Mouse (Mus musculus): ENCODE data around the gene Krtap6-1. TPM values are rescaled to one million over a fixed set of nuclear protein-coding genes. Genes with fewer than 3 reads are reported as not detected.
"Not testable (repeated sequence)": the region's sequence is repeated elsewhere in the genome, so short reads cannot be mapped to it uniquely, and the experiment has no call there.

Krtap6-1 gene
- not detected in 2 replicates for polyA plus RNA-seq (2015; fragmentation: Nextera tagmentation; extraction: Ambion mirVana)

DNA sequence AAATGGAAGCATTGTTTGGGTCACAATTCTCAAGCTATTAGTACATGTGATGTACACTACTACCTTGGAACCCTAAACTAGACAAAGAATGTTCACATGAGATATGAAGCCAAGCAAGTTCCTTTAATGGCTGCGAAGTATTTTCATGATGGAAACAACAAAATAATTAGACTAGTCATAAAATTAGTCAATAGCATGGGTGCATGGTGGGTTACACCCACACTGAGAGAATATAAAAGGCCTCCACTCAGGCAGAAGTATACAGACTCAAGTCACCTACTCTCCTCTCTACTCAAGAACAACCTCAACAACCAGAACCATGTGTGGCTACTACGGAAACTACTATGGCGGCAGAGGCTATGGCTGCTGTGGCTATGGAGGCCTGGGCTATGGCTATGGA lies at the start of gene Krtap6-1:
Gene Krtap6-1, plus strand, starts transcription at position 301 of the 400 bp plus-strand sequence.
- H3K4me1 ChIP-seq (ENCODE audit: control insufficient read depth, insufficient read depth, low read length); H3K9me3 ChIP-seq (replicated peaks; ENCODE audit: control insufficient read depth, low read length); H3K27me3 ChIP-seq (ENCODE audit: control insufficient read depth, insufficient read depth, low read length); H3K9ac ChIP-seq (ENCODE audit: low read length); H3K4me3 ChIP-seq (replicated peaks; ENCODE audit: low read length); ATAC-seq (ENCODE audit: insufficient read depth, low FRiP score); H3K4me2 ChIP-seq (ENCODE audit: low read depth, low read length); H3K27ac ChIP-seq (ENCODE audit: low read length); H3K36me3 ChIP-seq (ENCODE audit: control insufficient read depth, insufficient read depth, low read length): not testable (repeated sequence)
- WGBS, result 86% methylated on average over 3 of the region's 3 CpGs

- ATAC-seq (ENCODE audit: insufficient read depth, low FRiP score), result no peak
- H3K4me3 ChIP-seq (replicated peaks; ENCODE audit: low read length), result no peak within 1 kb of the TSS
- no peaks in the 10 kb centered on the region for H3K4me1 ChIP-seq (ENCODE audit: control insufficient read depth, insufficient read depth, low read length)
- H3K27ac ChIP-seq (ENCODE audit: low read length), result no peak within 1 kb of the TSS
- no peak within 1 kb of the TSS for H3K4me2 ChIP-seq (ENCODE audit: low read depth, low read length)
- H3K9ac ChIP-seq (ENCODE audit: low read length), result no peak within 1 kb of the TSS
- H3K36me3 ChIP-seq (ENCODE audit: control insufficient read depth, insufficient read depth, low read length), result no peaks in the 10 kb centered on the region
- WGBS, result 80% methylated on average over 5 of the region's 5 CpGs
- H3K9me3 ChIP-seq (replicated peaks; ENCODE audit: control insufficient read depth, low read length), result no peaks in the 10 kb centered on the region
- no peaks in the 10 kb centered on the region for H3K27me3 ChIP-seq (ENCODE audit: control insufficient read depth, insufficient read depth, low read length)
Observed at GRCm38 (mm10) chr16:89010659-89011058, 20.8 kb upstream of the Krtap6-1 start, which contains the start of gene Krtap22-2. TSS of gene Krtap22-2 (minus strand) at chr16:89010759.

DNA sequence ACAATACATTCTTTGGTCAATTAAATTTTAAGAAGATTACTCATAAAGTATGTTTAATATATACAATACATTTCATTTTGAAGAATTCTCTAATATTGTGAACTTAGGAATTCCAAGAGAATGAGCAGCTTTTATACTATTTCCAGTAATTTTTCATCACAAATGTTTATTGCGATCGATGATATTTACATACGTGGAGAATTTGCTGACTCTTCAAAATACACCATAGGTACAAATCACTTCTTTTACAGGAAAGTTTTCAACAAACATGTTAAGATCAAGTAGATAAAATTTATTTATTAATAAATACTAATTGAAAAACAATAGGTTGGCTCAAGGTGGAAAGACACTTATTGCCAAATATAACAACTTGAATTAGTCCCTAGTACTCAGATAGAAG lies 17.5 kb upstream of the Krtap6-1 start:
- H3K4me2 ChIP-seq (ENCODE audit: low read depth, low read length), result no peak overlapping the region
- no peak for ATAC-seq (ENCODE audit: insufficient read depth, low FRiP score)
- H3K9me3 ChIP-seq (replicated peaks; ENCODE audit: control insufficient read depth, low read length), result no peaks in the 10 kb centered on the region
- no peaks in the 10 kb centered on the region for H3K4me1 ChIP-seq (ENCODE audit: control insufficient read depth, insufficient read depth, low read length)
- no peak overlapping the region for H3K27ac ChIP-seq (ENCODE audit: low read length)
- H3K4me3 ChIP-seq (replicated peaks; ENCODE audit: low read length), result no peak overlapping the region
- WGBS, result 92% methylated on average over 3 of the region's 3 CpGs
- no peak overlapping the region for H3K9ac ChIP-seq (ENCODE audit: low read length)
- no peaks in the 10 kb centered on the region for H3K36me3 ChIP-seq (ENCODE audit: control insufficient read depth, insufficient read depth, low read length)
- no peaks in the 10 kb centered on the region for H3K27me3 ChIP-seq (ENCODE audit: control insufficient read depth, insufficient read depth, low read length)

- H3K9ac ChIP-seq (ENCODE audit: low read length); ATAC-seq (ENCODE audit: insufficient read depth, low FRiP score); H3K4me1 ChIP-seq (ENCODE audit: control insufficient read depth, insufficient read depth, low read length); H3K4me2 ChIP-seq (ENCODE audit: low read depth, low read length); H3K36me3 ChIP-seq (ENCODE audit: control insufficient read depth, insufficient read depth, low read length); H3K27ac ChIP-seq (ENCODE audit: low read length); H3K4me3 ChIP-seq (replicated peaks; ENCODE audit: low read length); H3K27me3 ChIP-seq (ENCODE audit: control insufficient read depth, insufficient read depth, low read length); H3K9me3 ChIP-seq (replicated peaks; ENCODE audit: control insufficient read depth, low read length): not testable (repeated sequence)
- WGBS, result 79% methylated on average over 1 of the region's 3 CpGs
Observed at GRCm38 (mm10) chr16:89014984-89015383, 16.5 kb upstream of the Krtap6-1 start, which contains the start of gene Gm10229. TSS of gene Gm10229 (plus strand) at chr16:89015284.

DNA sequence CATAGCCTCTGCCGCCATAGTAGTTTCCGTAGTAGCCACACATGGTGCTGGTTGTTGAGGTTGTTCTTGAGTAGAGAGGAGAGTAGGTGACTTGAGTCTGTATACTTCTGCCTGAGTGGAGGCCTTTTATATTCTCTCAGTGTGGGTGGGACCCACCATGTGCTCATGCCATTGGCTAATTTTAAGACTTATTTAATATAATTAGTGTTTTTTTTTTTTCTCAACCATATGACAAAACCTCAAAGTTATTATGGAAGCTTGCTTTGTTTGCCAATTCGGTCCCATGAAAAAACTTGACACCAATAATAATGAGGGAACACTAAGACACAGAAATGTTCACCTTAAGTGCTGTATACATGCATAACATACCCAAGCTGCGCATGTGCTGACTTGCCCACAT lies 9.9 kb downstream of the Krtap6-1 start, which contains the start of gene Gm10228:
Gene Gm10228, minus strand, starts transcription at position 101 of the 400 bp plus-strand sequence.
- H3K4me3 ChIP-seq (replicated peaks; ENCODE audit: low read length); H3K9ac ChIP-seq (ENCODE audit: low read length); H3K4me1 ChIP-seq (ENCODE audit: control insufficient read depth, insufficient read depth, low read length); H3K36me3 ChIP-seq (ENCODE audit: control insufficient read depth, insufficient read depth, low read length); H3K27me3 ChIP-seq (ENCODE audit: control insufficient read depth, insufficient read depth, low read length); H3K4me2 ChIP-seq (ENCODE audit: low read depth, low read length); H3K27ac ChIP-seq (ENCODE audit: low read length); ATAC-seq (ENCODE audit: insufficient read depth, low FRiP score); H3K9me3 ChIP-seq (replicated peaks; ENCODE audit: control insufficient read depth, low read length): not testable (repeated sequence)
- WGBS, result 90% methylated on average over 2 of the region's 4 CpGs

- no peaks in the 10 kb centered on the region for H3K4me1 ChIP-seq (ENCODE audit: control insufficient read depth, insufficient read depth, low read length)
- H3K27ac ChIP-seq (ENCODE audit: low read length), result no peak within 1 kb of the TSS
- H3K36me3 ChIP-seq (ENCODE audit: control insufficient read depth, insufficient read depth, low read length), result no peaks in the 10 kb centered on the region
- no peak within 1 kb of the TSS for H3K4me3 ChIP-seq (replicated peaks; ENCODE audit: low read length)
- H3K9ac ChIP-seq (ENCODE audit: low read length), result no peak within 1 kb of the TSS
- H3K4me2 ChIP-seq (ENCODE audit: low read depth, low read length), result no peak within 1 kb of the TSS
- no peak for ATAC-seq (ENCODE audit: insufficient read depth, low FRiP score)
- no peaks in the 10 kb centered on the region for H3K9me3 ChIP-seq (replicated peaks; ENCODE audit: control insufficient read depth, low read length)
- no peaks in the 10 kb centered on the region for H3K27me3 ChIP-seq (ENCODE audit: control insufficient read depth, insufficient read depth, low read length)
- 88% methylated on average over 3 of the region's 3 CpGs for WGBS
Observed at GRCm38 (mm10) chr16:89047783-89048182, 16.3 kb downstream of the Krtap6-1 start, which contains the start of gene Krtap6-5. TSS of gene Krtap6-5 (minus strand) at chr16:89047883.

DNA sequence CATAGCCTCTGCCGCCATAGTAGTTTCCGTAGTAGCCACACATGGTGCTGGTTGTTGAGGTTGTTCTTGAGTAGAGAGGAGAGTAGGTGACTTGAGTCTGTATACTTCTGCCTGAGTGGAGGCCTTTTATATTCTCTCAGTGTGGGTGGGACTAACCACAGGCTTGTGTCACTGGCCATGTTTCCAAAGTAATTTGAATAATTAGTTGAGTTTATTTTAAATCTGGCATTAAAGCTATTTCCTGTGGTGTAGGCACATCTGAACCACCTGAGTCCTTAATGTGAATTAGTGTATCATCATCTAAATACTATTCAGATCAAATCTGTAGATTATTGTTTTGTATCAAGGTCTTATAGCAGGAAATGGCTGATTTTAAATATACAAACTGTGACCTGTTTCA lies 32.4 kb downstream of the Krtap6-1 start, which contains the start of gene 1110025L11Rik:
Gene 1110025L11Rik, minus strand, starts transcription at position 101 of the 400 bp plus-strand sequence.
- ATAC-seq (ENCODE audit: insufficient read depth, low FRiP score); H3K36me3 ChIP-seq (ENCODE audit: control insufficient read depth, insufficient read depth, low read length); H3K9me3 ChIP-seq (replicated peaks; ENCODE audit: control insufficient read depth, low read length); H3K27ac ChIP-seq (ENCODE audit: low read length); H3K27me3 ChIP-seq (ENCODE audit: control insufficient read depth, insufficient read depth, low read length); H3K9ac ChIP-seq (ENCODE audit: low read length); H3K4me2 ChIP-seq (ENCODE audit: low read depth, low read length); H3K4me1 ChIP-seq (ENCODE audit: control insufficient read depth, insufficient read depth, low read length); H3K4me3 ChIP-seq (replicated peaks; ENCODE audit: low read length): not testable (repeated sequence)
- no CpG with 5 or more reads among the region's 2 CpGs for WGBS

DNA sequence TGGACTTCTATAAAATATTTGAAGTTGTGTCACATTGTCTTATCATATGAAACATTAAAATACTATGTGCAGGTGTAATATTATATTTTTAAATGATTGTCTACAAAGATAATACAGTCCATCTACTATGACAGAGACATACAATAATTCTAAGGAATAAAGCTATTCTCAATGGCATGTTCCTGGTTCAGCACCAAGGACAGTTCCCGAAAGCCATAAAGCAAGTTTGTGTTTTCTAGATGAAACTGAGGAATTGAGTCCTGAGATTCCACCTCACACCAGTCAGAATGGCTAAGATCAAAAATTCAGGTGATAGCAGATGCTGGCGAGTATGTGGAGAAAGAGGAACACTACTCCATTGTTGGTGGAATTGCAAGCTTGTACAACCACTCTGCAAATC lies 39.5 kb downstream of the Krtap6-1 start:
- H3K4me1 ChIP-seq (ENCODE audit: control insufficient read depth, insufficient read depth, low read length); H3K4me3 ChIP-seq (replicated peaks; ENCODE audit: low read length); H3K4me2 ChIP-seq (ENCODE audit: low read depth, low read length); H3K27ac ChIP-seq (ENCODE audit: low read length); H3K27me3 ChIP-seq (ENCODE audit: control insufficient read depth, insufficient read depth, low read length); H3K9me3 ChIP-seq (replicated peaks; ENCODE audit: control insufficient read depth, low read length); H3K36me3 ChIP-seq (ENCODE audit: control insufficient read depth, insufficient read depth, low read length); H3K9ac ChIP-seq (ENCODE audit: low read length); ATAC-seq (ENCODE audit: insufficient read depth, low FRiP score): not testable (repeated sequence)
- 67% methylated on average over 2 of the region's 2 CpGs for WGBS
